Mouse (Mus musculus): ENCODE data around the gene Ano10. TPM values are rescaled to one million over a fixed set of nuclear protein-coding genes. Genes with fewer than 3 reads are reported as not detected.

Ano10 gene
- total RNA-seq, 2 experiments from 2014 or later, result 83.6 to 151 TPM

GRCm38 (mm10) chr9:122156389-122157078 lies 137.7 kb downstream of the Ano10 start:
- DNase-seq, result no peak

DNA sequence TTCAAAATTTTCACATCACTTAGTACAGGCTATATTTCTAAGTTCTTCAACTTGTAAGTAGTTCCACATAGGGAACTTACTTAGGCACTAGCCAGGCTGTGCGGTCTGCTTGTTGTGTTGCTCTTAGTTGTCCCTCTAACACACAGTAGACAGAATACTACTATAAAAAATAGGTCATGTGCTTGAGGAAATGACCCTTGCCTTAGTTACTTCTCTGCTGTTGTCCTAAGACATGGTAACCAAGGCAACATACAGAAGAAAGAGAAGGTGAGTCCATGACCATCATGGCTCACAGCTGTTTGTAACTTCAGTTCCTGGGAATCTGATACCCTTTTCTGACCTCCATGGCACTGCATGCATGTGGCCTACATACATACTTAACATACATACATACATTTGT lies 139.0 kb downstream of the Ano10 start:
- DNase-seq, result no peak

GRCm38 (mm10) chr9:122153436-122153835 lies 140.8 kb downstream of the Ano10 start:
- DNase-seq, result no peak

DNA sequence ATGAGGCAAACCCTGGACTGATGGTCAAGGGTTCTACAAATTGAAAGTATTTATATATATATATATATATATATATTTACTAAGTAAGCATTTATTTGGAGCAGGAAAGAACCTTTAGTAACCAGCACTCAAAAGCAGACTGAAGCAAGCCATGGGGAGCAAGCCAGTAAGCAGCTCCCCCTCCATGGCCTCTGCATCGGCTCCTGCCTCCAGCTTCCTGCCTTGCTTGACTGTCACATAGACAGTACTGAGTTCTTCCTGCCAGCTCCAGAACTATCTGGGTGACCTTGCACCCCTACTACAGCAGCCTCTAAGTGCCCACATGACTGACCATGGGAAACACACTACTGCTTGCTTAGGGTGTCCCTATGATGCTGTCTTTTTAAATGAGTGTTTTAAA lies 141.7 kb downstream of the Ano10 start:
- no peak for DNase-seq

DNA sequence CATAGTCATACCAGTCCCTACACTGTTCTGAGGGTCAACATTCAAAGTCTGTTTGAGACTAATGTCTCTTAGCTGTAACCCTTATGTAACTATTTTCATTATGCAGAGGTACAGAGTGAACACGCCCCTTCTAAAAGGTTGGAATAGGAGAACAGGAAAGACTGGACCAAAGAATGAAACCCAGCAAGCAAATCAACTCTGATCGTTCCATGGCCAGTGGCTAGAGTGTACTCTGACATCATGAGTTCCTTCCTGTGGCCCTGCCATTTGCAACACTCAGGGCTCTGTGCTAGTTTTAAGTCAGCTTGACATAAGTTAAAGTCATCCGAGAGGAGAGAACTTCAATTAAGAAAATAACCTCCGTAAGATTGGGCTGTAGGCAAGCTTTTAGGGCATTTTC lies 142.2 kb downstream of the Ano10 start:
- DNase-seq, result no peak

GRCm38 (mm10) chr9:122149997-122150826 lies 144.0 kb downstream of the Ano10 start:
- DNase-seq, result no peak

DNA sequence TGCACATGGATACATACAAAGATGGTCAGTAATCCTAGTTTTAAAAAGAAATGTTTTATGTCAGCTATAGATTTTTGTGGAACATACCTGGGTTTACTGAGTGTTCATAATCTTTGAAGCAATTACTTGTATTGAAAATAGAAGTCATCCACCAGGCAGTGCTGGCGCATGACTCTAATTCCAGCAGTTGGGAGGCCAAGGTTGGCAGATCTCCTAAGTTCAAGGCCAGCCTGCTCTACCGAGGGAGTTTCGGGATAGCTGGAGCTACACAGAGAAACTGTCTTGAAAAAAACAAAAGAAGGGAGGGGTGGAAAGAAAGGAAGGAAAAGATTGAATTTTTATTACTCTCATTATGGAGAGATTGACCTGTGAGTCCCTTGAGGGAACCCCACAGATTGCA lies 145.9 kb downstream of the Ano10 start:
- DNase-seq, result no peak

- DNase-seq, result no peak
These were observed 147.9 kb downstream of the Ano10 start for GRCm38 (mm10) chr9:122146124-122146870.

DNA sequence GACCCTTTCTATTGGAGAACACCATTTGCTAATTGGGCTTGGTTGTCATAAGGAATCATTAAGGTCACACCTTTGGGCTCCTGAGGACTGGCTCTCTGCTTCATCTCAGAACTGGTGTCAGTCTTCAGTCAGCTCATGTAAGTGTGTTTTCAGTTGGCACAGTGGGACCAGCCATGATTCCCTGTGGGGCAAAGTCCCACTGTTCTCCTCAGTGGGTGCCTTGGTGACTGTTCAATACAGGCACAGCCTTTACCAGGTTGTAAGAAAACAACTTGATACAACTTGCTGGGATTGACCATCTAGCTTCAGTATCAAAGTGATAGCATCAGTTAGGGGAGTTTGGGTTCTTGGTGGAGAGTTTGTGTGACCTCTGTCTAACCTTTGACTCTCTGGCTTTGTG lies 148.5 kb downstream of the Ano10 start:
- no peak for DNase-seq

- no peak for DNase-seq
These were observed 149.4 kb downstream of the Ano10 start for GRCm38 (mm10) chr9:122144776-122145175.

- DNase-seq, result peak; percentile 43 to 63
These were observed 151.0 kb downstream of the Ano10 start for GRCm38 (mm10) chr9:122143219-122143618.

DNA sequence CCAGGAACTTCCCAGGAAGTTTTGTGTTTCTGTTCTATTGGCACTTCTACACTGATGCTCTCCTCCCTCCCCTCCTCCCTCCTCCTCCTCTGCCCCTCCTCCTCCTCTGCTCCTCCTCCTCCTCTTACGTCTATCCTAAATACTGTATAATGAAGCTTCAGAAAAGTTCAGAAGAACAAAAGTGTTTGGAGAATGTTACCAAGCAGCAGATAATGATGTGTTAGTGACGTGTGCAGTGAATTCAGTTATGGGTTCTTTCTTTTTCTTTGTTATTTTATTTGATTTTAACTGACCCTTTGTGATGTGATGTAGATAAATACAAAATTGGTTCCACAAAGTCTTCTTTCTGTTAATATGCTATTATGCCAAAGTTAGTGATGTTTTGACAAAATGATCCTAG lies 155.0 kb downstream of the Ano10 start:
- DNase-seq, result no peak

DNA sequence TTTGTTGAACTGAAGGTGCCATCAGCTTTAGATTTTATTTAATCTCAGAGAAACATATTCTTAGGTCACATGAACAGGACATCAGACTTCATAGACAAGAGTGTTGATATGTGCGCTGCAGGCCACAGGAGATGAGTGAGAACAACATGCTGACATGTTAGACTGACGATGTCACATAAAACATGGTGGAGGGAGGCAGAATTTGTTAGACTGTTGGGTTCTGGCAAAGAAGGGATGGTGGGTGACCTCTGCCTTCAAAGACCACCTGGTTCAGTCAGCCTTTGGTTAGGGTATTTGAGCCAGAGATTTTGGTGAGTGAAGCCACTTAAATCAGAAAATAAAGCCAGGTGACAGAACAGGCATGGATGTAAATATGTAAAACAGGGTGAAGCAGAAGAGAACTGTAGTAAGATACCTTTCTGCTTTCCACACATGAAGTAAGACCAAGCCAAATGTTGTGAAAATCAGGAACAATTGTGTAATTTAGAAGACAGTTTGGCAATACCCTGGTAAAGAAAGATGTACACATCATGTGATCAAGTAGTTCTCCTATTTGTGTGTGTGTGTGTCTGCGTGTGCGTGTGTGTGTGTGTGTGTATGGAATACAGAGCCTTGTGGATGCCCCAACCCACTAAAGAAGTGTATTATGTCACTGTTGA lies 155.7 kb downstream of the Ano10 start:
- no peak for DNase-seq

DNA sequence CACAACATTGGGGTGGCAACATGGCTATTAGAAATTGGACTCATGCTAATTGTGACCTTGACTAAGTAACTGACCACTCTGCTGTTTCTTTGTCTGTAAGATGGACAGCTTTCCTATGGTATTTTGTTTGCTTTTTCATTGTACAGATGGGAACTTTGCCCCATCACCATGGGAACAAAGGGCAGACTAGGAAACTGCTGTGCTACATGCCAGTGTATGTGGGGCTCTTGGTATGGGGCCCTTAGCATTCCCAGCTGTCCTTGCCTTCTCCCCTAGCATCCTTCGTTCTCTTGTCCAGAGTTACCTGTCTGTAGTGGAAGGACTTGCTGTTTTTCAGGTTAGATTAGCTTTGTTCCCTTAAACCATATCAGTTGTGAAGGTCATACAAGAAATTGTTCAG lies 156.3 kb downstream of the Ano10 start:
- DNase-seq, result no peak

GRCm38 (mm10) chr9:122135885-122136170 lies 158.4 kb downstream of the Ano10 start:
- no peak for DNase-seq

DNA sequence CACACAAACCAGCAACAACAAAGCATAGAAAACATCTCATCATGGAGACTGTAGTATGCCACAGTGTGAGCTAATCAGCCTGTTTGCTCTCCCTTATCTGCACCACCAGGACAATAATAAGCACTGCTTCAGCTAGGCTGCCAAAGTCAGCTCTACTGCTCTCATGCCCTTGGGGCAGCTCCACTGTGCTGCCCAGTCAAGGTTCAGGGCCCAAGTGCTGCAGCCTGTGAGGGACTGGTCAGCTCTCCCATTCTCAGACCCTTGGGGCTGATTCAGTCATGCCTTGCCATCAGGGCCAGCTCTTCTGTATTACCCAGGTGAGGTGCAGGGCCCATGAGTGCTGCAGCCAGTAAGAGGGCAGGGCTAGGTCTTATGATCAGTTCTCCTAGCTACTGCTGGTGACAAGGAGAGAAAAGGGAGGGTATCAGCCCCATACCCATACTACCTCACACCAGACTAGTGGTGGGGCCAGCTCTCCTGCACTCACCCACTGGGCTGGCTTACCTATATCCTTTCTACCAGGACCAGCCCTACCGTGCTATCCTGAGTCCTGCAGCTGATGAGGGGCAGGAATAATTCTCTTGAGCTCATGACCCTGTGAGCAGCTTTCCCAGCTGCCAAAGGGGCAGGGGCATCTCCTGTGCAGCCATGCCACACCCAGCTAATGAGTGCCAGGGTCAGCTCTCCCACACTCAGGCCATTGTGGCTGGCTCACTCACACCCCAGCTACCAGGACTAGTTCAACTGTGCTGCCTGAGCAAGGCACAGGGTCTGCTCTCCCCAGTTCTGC lies 158.9 kb downstream of the Ano10 start:
- peak; percentile 53 to 68 for DNase-seq

- DNase-seq, result no peak
These were observed 162.1 kb downstream of the Ano10 start for GRCm38 (mm10) chr9:122132145-122132544.

GRCm38 (mm10) chr9:122130666-122131065 lies 163.6 kb downstream of the Ano10 start:
- DNase-seq, result no peak

DNA sequence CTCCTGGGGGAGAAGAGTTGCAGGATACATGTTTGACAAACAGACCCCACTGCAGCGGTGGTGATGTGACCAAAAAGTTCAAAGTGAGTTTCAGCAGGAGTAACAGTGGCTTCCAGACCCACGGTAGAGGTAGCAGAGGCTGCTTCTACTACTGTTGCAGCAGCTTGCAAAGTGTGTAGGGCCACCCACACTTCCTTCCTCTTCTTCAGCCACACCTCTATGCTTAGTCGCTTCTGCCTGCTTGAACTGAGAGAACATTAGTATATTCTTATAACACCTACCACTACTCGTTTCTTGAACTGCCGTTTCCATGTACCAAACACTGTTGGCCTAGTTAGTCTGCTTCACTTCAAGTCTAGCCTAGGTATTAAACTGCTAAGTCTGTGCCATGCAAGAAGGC lies 165.5 kb downstream of the Ano10 start:
- peak; percentile 53 to 59 for DNase-seq

GRCm38 (mm10) chr9:122127271-122127785 lies 166.9 kb downstream of the Ano10 start:
- DNase-seq, result no peak

- DNase-seq, result no peak
These were observed 167.4 kb downstream of the Ano10 start for GRCm38 (mm10) chr9:122126790-122127189.
